Mouse (Mus musculus): Measurements from ENCODE around the gene Tmem17. TPM values are rescaled to one million over a fixed set of nuclear protein-coding genes. Genes with fewer than 3 reads are reported as not detected.

Tmem17 gene
- polyA plus RNA-seq, 1 experiment, result 3.1 TPM

- Histone ChIP-seq H3ac (ENCODE audit: control insufficient read depth, insufficient read length) (no peak overlapping the region), H3K36me3 (ENCODE audit: control insufficient read depth, insufficient read depth) (no peaks in the 10 kb centered on the region), H3K4me3 (no peak overlapping the region), H3K79me2 (ENCODE audit: control insufficient read depth, insufficient read depth) (no peaks in the 10 kb centered on the region), H3K4me2 (ENCODE audit: low read depth) (no peak overlapping the region), H3K27me3 (ENCODE audit: control insufficient read depth, insufficient read depth, insufficient read length) (no peaks in the 10 kb centered on the region)
- no peak for TF ChIP-seq CEBPB (IDR thresholded peaks at IDR 0.05; ENCODE audit: insufficient read depth, poor library complexity, severe bottlenecking)
- TF ChIP-seq TCF3 (IDR thresholded peaks at IDR 0.05; ENCODE audit: insufficient read length, low read depth), result no peak
- TF ChIP-seq POLR2A (IDR thresholded peaks at IDR 0.05; ENCODE audit: insufficient read length, low read depth), result no peak
- no peak for TF ChIP-seq REST (IDR thresholded peaks at IDR 0.05; ENCODE audit: insufficient read depth, insufficient read length)
- no peak for TF ChIP-seq TCF12 (IDR thresholded peaks at IDR 0.05; ENCODE audit: insufficient read depth, poor library complexity, severe bottlenecking)
- TF ChIP-seq USF1 (IDR thresholded peaks at IDR 0.05; ENCODE audit: low read depth), result no peak
- no peak for TF ChIP-seq MYOD1 (IDR thresholded peaks at IDR 0.05; ENCODE audit: control insufficient read depth in 1 of 3, insufficient read length in 2 of 3, low read depth in 2 of 3)
- no peak for TF ChIP-seq POLR2AphosphoS2 (IDR thresholded peaks at IDR 0.05; ENCODE audit: insufficient read length, low read depth)
- no peak for TF ChIP-seq E2F4 (IDR thresholded peaks at IDR 0.05; ENCODE audit: insufficient read depth)
- TF ChIP-seq MYOG (IDR thresholded peaks at IDR 0.05; ENCODE audit: control insufficient read depth in 1 of 3, insufficient read depth in 1 of 3, insufficient read length in 2 of 3, low read depth in 2 of 3), result no peak
- TF ChIP-seq MAX (IDR thresholded peaks at IDR 0.05; ENCODE audit: low read depth), result no peak
- TF ChIP-seq SRF (IDR thresholded peaks at IDR 0.05; ENCODE audit: control insufficient read depth, insufficient read length, low read depth), result no peak
Measured at GRCm38 (mm10) chr11:22493694-22494319, 18.1 kb upstream of the Tmem17 start.

GRCm38 (mm10) chr11:22494941-22495340 is 16.9 kb upstream of the Tmem17 start:
- Histone ChIP-seq H3K4me2 (ENCODE audit: low read depth) (no peak overlapping the region), H3K4me3 (no peak overlapping the region), H3K27me3 (ENCODE audit: control insufficient read depth, insufficient read depth, insufficient read length) (no peaks in the 10 kb centered on the region), H3K79me2 (ENCODE audit: control insufficient read depth, insufficient read depth) (no peaks in the 10 kb centered on the region), H3ac (ENCODE audit: control insufficient read depth, insufficient read length) (no peak overlapping the region), H3K36me3 (ENCODE audit: control insufficient read depth, insufficient read depth) (no peaks in the 10 kb centered on the region)
- no peak for TF ChIP-seq REST (IDR thresholded peaks at IDR 0.05; ENCODE audit: insufficient read depth, insufficient read length)
- TF ChIP-seq SRF (IDR thresholded peaks at IDR 0.05; ENCODE audit: control insufficient read depth, insufficient read length, low read depth), result no peak

GRCm38 (mm10) chr11:22499396-22499795 is 12.5 kb upstream of the Tmem17 start:
- Histone ChIP-seq H3K4me3 (no peak overlapping the region), H3ac (ENCODE audit: control insufficient read depth, insufficient read length) (no peak overlapping the region), H3K27me3 (ENCODE audit: control insufficient read depth, insufficient read depth, insufficient read length) (no peaks in the 10 kb centered on the region), H3K36me3 (ENCODE audit: control insufficient read depth, insufficient read depth) (no peaks in the 10 kb centered on the region), H3K4me2 (ENCODE audit: low read depth) (no peak overlapping the region), H3K79me2 (ENCODE audit: control insufficient read depth, insufficient read depth) (no peaks in the 10 kb centered on the region)
- TF ChIP-seq E2F4 (IDR thresholded peaks at IDR 0.05; ENCODE audit: insufficient read depth) (no peak), MYOD1 (IDR thresholded peaks at IDR 0.05; ENCODE audit: control insufficient read depth in 1 of 3, insufficient read length in 2 of 3, low read depth in 2 of 3) (no peak), CEBPB (IDR thresholded peaks at IDR 0.05; ENCODE audit: insufficient read depth, poor library complexity, severe bottlenecking) (no peak), REST (IDR thresholded peaks at IDR 0.05; ENCODE audit: insufficient read depth, insufficient read length) (no peak), TCF12 (IDR thresholded peaks at IDR 0.05; ENCODE audit: insufficient read depth, poor library complexity, severe bottlenecking) (no peak)

GRCm38 (mm10) chr11:22499886-22500285 is 12.0 kb upstream of the Tmem17 start:
- no peaks in the 10 kb centered on the region for H3K36me3 ChIP-seq (ENCODE audit: control insufficient read depth, insufficient read depth)
- no peaks in the 10 kb centered on the region for H3K27me3 ChIP-seq (ENCODE audit: control insufficient read depth, insufficient read depth, insufficient read length)
- no peak overlapping the region for H3K4me3 ChIP-seq
- TF ChIP-seq MAX (IDR thresholded peaks at IDR 0.05; ENCODE audit: low read depth) (no peak), CEBPB (IDR thresholded peaks at IDR 0.05; ENCODE audit: insufficient read depth, poor library complexity, severe bottlenecking) (no peak), TCF12 (IDR thresholded peaks at IDR 0.05; ENCODE audit: insufficient read depth, poor library complexity, severe bottlenecking) (no peak), USF1 (IDR thresholded peaks at IDR 0.05; ENCODE audit: low read depth) (no peak), E2F4 (IDR thresholded peaks at IDR 0.05; ENCODE audit: insufficient read depth) (no peak), POLR2A (IDR thresholded peaks at IDR 0.05; ENCODE audit: insufficient read length, low read depth) (no peak), SRF (IDR thresholded peaks at IDR 0.05; ENCODE audit: control insufficient read depth, insufficient read length, low read depth) (no peak)
- H3ac ChIP-seq (ENCODE audit: control insufficient read depth, insufficient read length), result no peak overlapping the region
- no peak overlapping the region for H3K4me2 ChIP-seq (ENCODE audit: low read depth)
- no peaks in the 10 kb centered on the region for H3K79me2 ChIP-seq (ENCODE audit: control insufficient read depth, insufficient read depth)

GRCm38 (mm10) chr11:22500771-22501566 is 10.9 kb upstream of the Tmem17 start:
- TF ChIP-seq USF1 (IDR thresholded peaks at IDR 0.05; ENCODE audit: low read depth) (no peak), TCF3 (IDR thresholded peaks at IDR 0.05; ENCODE audit: insufficient read length, low read depth) (no peak), MYOG (IDR thresholded peaks at IDR 0.05; ENCODE audit: control insufficient read depth in 1 of 3, insufficient read depth in 1 of 3, insufficient read length in 2 of 3, low read depth in 2 of 3) (no peak), POLR2A (IDR thresholded peaks at IDR 0.05; ENCODE audit: insufficient read length, low read depth) (no peak), CEBPB (IDR thresholded peaks at IDR 0.05; ENCODE audit: insufficient read depth, poor library complexity, severe bottlenecking) (no peak), E2F4 (IDR thresholded peaks at IDR 0.05; ENCODE audit: insufficient read depth) (no peak), TCF12 (IDR thresholded peaks at IDR 0.05; ENCODE audit: insufficient read depth, poor library complexity, severe bottlenecking) (no peak), MYOD1 (IDR thresholded peaks at IDR 0.05; ENCODE audit: control insufficient read depth in 1 of 3, insufficient read length in 2 of 3, low read depth in 2 of 3) (no peak), POLR2AphosphoS2 (IDR thresholded peaks at IDR 0.05; ENCODE audit: insufficient read length, low read depth) (no peak), SRF (IDR thresholded peaks at IDR 0.05; ENCODE audit: control insufficient read depth, insufficient read length, low read depth) (no peak), REST (IDR thresholded peaks at IDR 0.05; ENCODE audit: insufficient read depth, insufficient read length) (no peak), MAX (IDR thresholded peaks at IDR 0.05; ENCODE audit: low read depth) (no peak)
- no peak overlapping the region for H3K4me2 ChIP-seq (ENCODE audit: low read depth)
- H3ac ChIP-seq (ENCODE audit: control insufficient read depth, insufficient read length), result no peak overlapping the region
- no peaks in the 10 kb centered on the region for H3K36me3 ChIP-seq (ENCODE audit: control insufficient read depth, insufficient read depth)
- no peak overlapping the region for H3K4me3 ChIP-seq
- no peaks in the 10 kb centered on the region for H3K79me2 ChIP-seq (ENCODE audit: control insufficient read depth, insufficient read depth)
- no peaks in the 10 kb centered on the region for H3K27me3 ChIP-seq (ENCODE audit: control insufficient read depth, insufficient read depth, insufficient read length)
